Mouse (Mus musculus): ENCODE results near the gene Slc29a3. TPM values are rescaled to one million over a fixed set of nuclear protein-coding genes. Genes with fewer than 3 reads are reported as not detected.

Gene Slc29a3
- total RNA-seq (2022): 10 to 100 TPM; 41.8 to 74.3 (median 57.3) TPM

DNA sequence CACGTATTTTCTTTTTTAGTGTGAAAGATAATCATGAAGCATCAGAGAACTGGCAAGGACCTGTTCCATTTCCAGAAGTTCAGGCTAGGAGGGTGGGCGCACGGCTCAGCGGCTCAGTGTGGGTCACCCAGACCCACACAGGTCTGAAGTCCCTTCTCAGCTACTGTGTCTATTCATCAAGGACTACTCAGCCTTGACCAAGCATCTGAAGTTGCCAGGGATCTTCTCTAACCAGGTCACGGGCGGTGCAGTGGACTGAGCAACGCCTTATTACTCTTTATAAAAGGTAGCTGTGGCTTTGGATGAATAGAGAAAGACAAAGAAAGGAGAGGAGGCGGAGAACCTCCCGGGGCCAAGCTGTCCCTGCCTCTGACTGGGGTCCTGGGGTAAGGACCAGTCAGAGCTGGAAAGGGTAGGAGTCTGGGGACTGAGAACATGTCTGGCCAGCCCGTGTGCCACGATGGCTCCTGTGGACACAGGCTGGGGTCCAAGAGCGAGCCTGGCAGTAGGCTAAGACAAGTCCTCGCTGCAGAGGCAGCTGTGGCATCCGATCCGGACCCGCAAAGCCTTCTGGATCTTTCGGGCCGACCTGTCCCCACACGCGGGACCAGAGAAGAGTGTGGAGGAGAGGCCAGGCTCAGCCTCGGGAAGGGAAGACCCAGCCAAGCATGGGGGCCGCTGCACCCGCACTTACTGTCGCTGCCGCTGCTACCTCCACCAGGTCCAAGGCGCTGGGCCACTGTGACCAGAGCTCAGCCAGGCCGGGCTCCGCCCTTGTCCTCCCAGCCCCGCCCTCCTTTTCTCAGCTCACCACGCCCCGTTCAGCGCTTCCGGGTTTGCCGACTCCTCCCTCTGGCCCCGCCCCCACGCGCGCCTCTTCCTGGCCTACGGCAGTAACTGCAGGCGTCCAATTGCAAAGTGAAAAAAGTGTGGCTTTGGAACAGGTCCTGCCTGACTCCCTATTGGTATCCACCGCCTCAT is at the start of gene Slc29a3:
Gene Slc29a3, minus strand, starts transcription at position 755 of the 981 bp plus-strand sequence.
- peak; percentile 95 for DNase-seq

DNA sequence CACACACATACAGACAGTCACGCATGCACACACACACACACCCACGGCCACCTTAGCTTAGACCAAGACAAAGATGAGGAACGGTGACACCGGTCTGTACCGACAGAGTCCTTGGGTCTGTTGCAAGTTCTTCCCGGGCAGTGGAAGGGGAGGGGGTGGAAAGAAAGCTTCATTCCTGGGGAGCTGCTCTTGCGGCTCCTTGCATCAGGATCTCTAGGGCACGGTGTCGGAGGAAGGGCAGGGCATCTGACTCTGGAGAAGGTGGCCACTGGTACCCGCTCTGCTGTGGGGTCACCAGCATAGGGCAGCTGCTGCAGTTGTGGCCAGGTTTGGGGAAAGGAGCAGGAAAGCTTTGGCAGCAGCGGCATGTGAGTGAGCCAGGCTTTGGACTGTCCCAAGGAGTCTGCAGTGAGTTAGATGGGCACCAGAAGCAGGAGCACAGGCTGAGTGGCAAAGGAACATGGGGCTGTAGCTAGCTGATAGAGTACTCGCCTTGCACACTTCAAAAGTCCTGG is 49.4 kb upstream of the Slc29a3 start:
- DNase-seq: no peak

GRCm38 (mm10) chr10:60801168-60801897 is 48.7 kb upstream of the Slc29a3 start:
- no peak for DNase-seq

DNA sequence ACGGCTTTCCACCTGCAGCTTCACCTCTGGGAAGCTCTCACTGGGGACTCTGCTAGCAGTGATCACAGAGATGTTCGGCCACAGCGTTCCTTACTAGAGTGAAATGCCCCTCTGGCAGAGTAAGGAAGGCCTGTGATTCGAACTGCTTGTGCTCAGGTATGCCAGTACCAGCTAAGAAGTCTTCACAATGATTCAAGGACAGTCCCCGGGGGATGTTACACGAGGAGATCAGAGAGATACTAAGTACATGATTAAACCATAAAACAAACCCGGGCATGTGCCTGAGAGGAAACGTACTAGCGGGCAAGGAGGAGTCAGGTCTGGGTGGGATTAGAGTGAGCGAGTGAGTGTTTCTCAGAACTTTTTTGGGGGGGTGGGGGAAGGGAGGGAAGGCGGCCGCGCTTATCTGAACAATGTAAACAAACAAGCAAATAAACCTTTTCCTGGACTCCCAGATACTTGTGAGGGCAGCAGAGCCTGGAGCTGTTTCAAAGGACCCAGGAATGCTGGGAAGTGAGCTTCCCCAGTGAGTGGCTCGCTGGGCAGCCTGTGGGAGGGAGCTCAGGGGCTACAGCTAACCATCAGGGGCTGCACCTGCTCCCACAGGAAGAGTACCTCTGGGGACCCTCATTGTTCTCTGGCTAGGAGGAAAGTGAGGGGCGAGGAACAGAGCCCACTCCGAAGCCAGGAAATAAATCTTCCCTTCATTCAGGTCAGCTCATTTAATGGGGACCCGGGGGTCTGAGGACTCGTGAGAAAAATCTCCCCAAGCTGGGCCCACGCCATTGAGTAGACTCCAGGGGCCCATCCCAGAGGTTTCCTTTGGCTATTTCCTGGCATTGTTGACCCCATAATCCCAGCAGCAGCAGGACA is 47.9 kb upstream of the Slc29a3 start:
- no peak for DNase-seq

- DNase-seq: no peak
Observed at GRCm38 (mm10) chr10:60797682-60798422, 45.3 kb upstream of the Slc29a3 start.

DNA sequence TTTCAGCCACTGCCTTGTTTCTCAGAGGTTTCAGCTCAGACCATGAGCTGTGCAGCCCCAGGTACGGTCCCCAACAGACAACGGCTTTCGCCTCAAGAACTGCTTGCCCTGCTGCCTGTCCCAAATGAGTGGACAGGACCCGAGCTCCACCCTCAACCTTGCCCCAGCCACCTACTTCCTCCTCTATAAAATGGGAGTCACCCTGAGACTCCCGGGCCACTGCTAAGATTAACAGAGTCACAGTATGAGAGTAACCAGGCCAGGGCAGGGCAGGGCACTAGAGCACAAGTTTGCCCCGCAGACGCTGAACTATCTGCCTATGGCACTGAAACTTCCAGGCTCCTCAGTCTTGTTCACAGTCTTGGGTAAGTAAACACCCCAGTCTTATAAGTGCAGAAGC is 43.9 kb upstream of the Slc29a3 start:
- DNase-seq: no peak

GRCm38 (mm10) chr10:60796028-60796427 is 43.4 kb upstream of the Slc29a3 start:
- DNase-seq: no peak

GRCm38 (mm10) chr10:60794792-60795191 is 42.2 kb upstream of the Slc29a3 start:
- no peak for DNase-seq

- no peak for DNase-seq
Observed at GRCm38 (mm10) chr10:60794374-60794773, 41.8 kb upstream of the Slc29a3 start.

GRCm38 (mm10) chr10:60792841-60793240 is 40.2 kb upstream of the Slc29a3 start:
- peak; percentile 25 for DNase-seq

- DNase-seq: no peak
Observed at GRCm38 (mm10) chr10:60792365-60792764, 39.8 kb upstream of the Slc29a3 start.

- no peak for DNase-seq
Observed at GRCm38 (mm10) chr10:60790912-60791311, 38.3 kb upstream of the Slc29a3 start.

DNA sequence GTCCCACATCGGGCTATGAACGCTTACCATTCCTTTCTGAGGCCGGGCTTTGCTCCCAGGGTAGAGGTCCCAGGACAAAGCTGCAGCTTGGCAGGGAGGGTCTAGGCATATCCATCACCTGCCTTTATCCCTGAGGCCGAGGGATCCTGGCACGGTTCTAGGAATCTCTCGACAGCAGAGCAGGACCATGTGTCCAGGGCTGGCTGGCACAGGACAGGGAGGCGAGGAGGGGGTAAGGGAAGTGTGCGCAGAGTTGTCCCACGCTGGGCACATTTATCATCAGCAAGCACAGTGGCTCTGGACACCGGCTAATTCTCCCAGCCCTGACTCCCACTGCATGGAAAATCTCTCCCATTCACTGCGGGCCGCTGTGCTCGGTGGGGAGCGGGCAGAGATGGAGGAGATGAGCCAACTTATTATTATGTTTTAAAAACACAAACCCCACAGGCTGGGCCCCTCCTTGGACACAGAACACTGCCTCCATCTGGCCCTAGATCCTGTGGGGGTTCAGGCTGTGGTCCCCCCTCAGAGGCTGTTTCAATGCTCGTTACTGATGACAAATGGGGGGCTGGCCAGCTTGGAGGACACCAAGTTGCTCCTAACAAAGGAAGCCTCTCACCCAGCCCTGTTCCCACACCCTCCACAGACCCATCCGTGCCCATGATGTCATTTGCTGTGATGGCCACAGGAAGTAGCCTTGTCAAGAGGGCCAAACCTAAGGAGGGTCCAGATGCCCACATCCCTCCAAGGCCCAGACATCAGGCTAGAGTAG is 34.9 kb upstream of the Slc29a3 start:
- DNase-seq: no peak

DNA sequence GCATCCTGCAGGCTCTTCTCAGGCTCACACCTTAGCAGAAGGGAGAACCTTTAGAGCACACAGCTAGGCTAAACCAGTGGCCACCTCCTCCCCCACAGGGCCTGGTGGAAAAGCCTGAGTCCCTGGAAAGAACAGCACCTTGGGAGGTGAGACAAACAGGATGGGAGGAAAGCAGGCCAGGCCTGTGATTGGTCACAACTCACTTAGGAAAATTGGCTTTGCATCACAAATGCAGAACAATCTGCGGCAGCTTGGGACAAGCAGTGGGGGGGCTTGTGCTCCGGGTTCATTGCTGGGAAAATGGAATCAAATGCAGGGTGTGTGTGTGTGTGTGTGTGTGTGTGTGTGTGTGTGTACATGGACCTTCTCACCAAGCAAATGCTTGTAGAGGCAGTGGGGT is 31.0 kb upstream of the Slc29a3 start:
- DNase-seq: no peak

DNA sequence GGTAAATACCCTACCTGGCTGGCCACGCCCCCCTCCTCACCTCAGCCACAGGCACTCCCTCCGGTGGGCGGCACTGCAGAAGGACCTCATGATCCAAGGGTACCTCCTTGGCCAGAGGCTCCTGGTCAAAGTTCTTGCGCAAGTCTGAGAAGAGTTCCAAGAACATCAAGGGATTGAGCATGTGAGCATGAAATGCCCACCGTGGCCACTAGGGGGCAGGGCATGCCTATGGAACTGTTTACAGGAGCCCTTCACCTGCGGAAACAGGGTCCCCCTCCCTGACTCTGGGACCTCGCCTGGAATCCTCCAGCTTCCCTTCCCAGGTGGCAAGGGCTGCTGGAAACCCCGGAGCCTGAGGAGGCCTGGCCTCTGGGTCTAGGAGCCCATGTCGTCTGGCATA is 27.0 kb upstream of the Slc29a3 start:
- DNase-seq: peak; percentile 34

DNA sequence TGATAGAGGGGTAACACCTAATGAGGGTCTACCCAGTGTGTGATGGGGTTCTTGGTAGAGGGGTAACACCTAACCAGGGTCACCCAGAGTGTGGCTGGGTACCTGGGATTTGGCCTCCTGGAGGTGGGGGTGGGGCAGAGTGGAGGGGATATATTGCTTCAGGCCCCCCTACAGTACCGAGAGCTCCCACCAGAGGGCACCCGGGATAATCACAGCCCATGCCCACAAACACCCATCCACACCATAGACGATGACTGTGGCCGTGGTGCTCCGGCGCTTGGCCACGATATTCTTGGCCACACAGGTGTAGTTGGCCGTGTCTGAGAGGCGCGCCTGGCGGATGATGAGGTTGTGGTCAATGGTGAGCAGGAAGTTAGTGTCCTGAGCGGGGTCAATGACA is 25.9 kb upstream of the Slc29a3 start:
- DNase-seq: no peak

DNA sequence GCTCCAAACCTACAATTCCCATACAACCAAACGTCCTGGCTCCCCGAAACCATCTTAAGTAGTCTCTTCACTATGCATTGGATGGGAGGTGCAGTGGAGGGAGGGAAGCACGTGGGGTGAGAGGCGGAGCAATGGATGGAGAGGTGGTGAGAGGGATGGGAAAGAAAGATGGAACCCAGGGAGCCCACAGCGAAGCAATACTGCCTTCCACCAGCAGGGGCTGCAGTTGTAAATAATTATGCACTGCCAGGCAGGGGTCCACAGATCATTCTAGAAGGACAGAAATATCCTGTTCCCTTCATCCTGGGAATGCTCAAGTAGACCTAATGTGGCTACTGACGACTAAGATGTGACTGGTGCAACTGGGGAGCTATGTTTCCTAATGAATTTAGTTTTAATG is 22.9 kb upstream of the Slc29a3 start:
- no peak for DNase-seq

- DNase-seq: no peak
Observed at GRCm38 (mm10) chr10:60774616-60775015, 22.0 kb upstream of the Slc29a3 start.

- DNase-seq: no peak
Observed at GRCm38 (mm10) chr10:60770855-60771254, 18.3 kb upstream of the Slc29a3 start.

DNA sequence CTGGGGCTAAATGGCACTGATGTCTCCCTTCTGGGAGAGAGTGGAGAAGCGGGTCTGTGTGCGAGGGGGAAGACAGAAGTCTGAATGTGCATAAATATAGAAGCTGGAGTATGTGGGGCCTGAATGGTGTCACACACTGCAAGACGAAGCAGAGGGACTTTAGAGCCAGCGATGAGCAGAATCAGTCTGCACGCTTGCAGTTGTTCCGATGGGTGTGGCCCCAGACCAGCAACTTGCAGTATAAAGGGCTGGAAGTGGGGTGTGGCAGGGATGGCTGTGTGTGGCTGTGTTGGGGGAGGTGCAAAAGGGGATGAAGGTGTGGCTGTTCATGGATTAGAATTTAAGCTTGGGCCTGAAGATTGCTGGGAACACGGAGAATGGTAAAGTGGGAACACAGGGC is 16.0 kb upstream of the Slc29a3 start:
- no peak for DNase-seq

GRCm38 (mm10) chr10:60767400-60767799 is 14.8 kb upstream of the Slc29a3 start:
- DNase-seq: no peak

All from adrenal gland, adult 8-10 months (tissue).